Mouse (Mus musculus) liver, postnatal 0 days (tissue): ENCODE data around the gene Kcnrg. TPM values are rescaled to one million over a fixed set of nuclear protein-coding genes. Genes with fewer than 3 reads are reported as not detected.
A peak's percentile ranks its signal among the peaks of the same experiment; 100 is the strongest.

Experiments
- ATAC-seq: fragments of 200-750 bp; cut with Nextera tagmentation; 2 replicates; pipeline ENCODE4 v1.8.0; 2017; ENCODE audit warnings: mild to moderate bottlenecking, moderate library complexity
- DNase-seq: peaks from one replicate; pipeline ENCODE4 v3.0.0-alpha.2; 2016
- H3K27ac ChIP-seq: fragments of 300-500 bp; sonication (generic); 2 replicates; pipeline ENCODE4 v1.5.1; 2014; ENCODE audit warnings: antibody characterized with exemption, moderate library complexity, mild to moderate bottlenecking, low read depth
- H3K27me3 ChIP-seq: fragments of 300-500 bp; sonication (generic); 2 replicates; pipeline ENCODE4 v1.6.1; 2014; ENCODE audit warnings: low read length, control low read depth, mixed read lengths; ENCODE audit not compliant: insufficient read depth
- H3K36me3 ChIP-seq: fragments of 300-500 bp; sonication (generic); replicated peaks from 2 replicates; pipeline ENCODE4 v1.6.1; 2014; ENCODE audit warnings: mild to moderate bottlenecking, control low read depth, low read length, moderate library complexity, mixed read lengths; ENCODE audit not compliant: insufficient read depth
- H3K4me1 ChIP-seq: fragments of 300-500 bp; sonication (generic); 2 replicates; pipeline ENCODE4 v1.6.1; 2014; ENCODE audit warnings: antibody characterized with exemption, mild to moderate bottlenecking, control low read depth; ENCODE audit not compliant: insufficient read depth
- H3K4me2 ChIP-seq: fragments of 300-500 bp; sonication (generic); 2 replicates; pipeline ENCODE4 v1.6.1; 2014; ENCODE audit warnings: low read depth, mild to moderate bottlenecking, low read length, moderate library complexity, mixed read lengths
- H3K4me3 ChIP-seq: fragments of 300-500 bp; sonication (generic); 2 replicates; pipeline ENCODE4 v1.5.1; 2014; ENCODE audit warnings: low read depth, low read length
- H3K9ac ChIP-seq: fragments of 300-500 bp; sonication (generic); replicated peaks from 2 replicates; pipeline ENCODE4 v1.6.1; 2014; ENCODE audit warnings: mild to moderate bottlenecking, moderate library complexity
- H3K9me3 ChIP-seq: fragments of 300-500 bp; sonication (generic); 2 replicates; pipeline ENCODE4 v1.6.1; 2016; ENCODE audit warnings: mild to moderate bottlenecking, control low read depth, low read length, mixed read lengths
- CTCF ChIP-seq: sonication (generic); IDR thresholded peaks from 2 replicates; pipeline ENCODE4 v1.5.1; 2016; ENCODE audit warnings: antibody characterized with exemption, low read depth
- EP300 ChIP-seq: IDR thresholded peaks from 2 replicates; pipeline ENCODE4 v1.6.1; 2016; ENCODE audit warnings: antibody characterized with exemption, low read depth, mild to moderate bottlenecking
- WGBS: fragments of 180-500 bp; shearing (Covaris S2); extraction: QIAGEN DNeasy Blood & Tissue Kit; methylation state at CpG from one replicate; pipeline ENCODE4 v1.1.7; 2014; ENCODE audit not compliant: insufficient replicate concordance; 5-methylcytosine and 5-hydroxymethylcytosine counted together
- polyA plus RNA-seq: library from polyadenylated mRNA; unstranded; fragments of >200 nt; fragmentation: Nextera tagmentation; extraction: Ambion mirVana; gene quantifications from 2 replicates; pipeline ENCODE4 v1.2.1, GENCODE M21; 2015

Gene Kcnrg
- polyA plus RNA-seq, 1 experiment from 2014 or later: 0.08 TPM

- H3K27ac ChIP-seq: no peak overlapping the region
- no peaks in the 10 kb centered on the region for H3K27me3 ChIP-seq
- no peaks in the 10 kb centered on the region for H3K36me3 ChIP-seq
- no peak for DNase-seq
- H3K9ac ChIP-seq: no peak overlapping the region
- no peaks in the 10 kb centered on the region for H3K9me3 ChIP-seq
- no peaks in the 10 kb centered on the region for H3K4me1 ChIP-seq
- 86% methylated on average over 2 of the region's 2 CpGs for WGBS
- no peak for TF ChIP-seq EP300
- TF ChIP-seq CTCF: no peak
- H3K4me3 ChIP-seq: no peak overlapping the region
- ATAC-seq: no peak
- H3K4me2 ChIP-seq: no peak overlapping the region
Observed at GRCm38 (mm10) chr14:61613319-61613718, 6.1 kb downstream of the Kcnrg start.

GRCm38 (mm10) chr14:61620371-61620770 lies 13.1 kb downstream of the Kcnrg start:
- WGBS: 82% methylated on average over 2 of the region's 2 CpGs
- H3K4me2 ChIP-seq: no peak overlapping the region
- no peak for ATAC-seq

GRCm38 (mm10) chr14:61635969-61636368 lies 28.7 kb downstream of the Kcnrg start:
- peaks cover 41% of the 10 kb centered on the region for H3K36me3 ChIP-seq
- no peak overlapping the region for H3K27ac ChIP-seq
- H3K9ac ChIP-seq: no peak overlapping the region
- H3K27me3 ChIP-seq: no peaks in the 10 kb centered on the region
- ATAC-seq (no peak), DNase-seq (no peak)
- no peaks in the 10 kb centered on the region for H3K9me3 ChIP-seq
- no peak overlapping the region for H3K4me2 ChIP-seq
- TF ChIP-seq EP300 (no peak), CTCF (no peak)
- no peaks in the 10 kb centered on the region for H3K4me1 ChIP-seq
- H3K4me3 ChIP-seq: no peak overlapping the region

More at GRCm38 (mm10) chr14:61620371-61620770, 13.1 kb downstream of the Kcnrg start:
- no peaks in the 10 kb centered on the region for H3K9me3 ChIP-seq
- H3K36me3 ChIP-seq: peaks cover 13% of the 10 kb centered on the region
- TF ChIP-seq EP300 (no peak), CTCF (no peak)
- H3K9ac ChIP-seq: no peak overlapping the region
- H3K27me3 ChIP-seq: no peaks in the 10 kb centered on the region
- H3K4me1 ChIP-seq: no peaks in the 10 kb centered on the region
- no peak for DNase-seq
- no peak overlapping the region for H3K27ac ChIP-seq
- H3K4me3 ChIP-seq: no peak overlapping the region

GRCm38 (mm10) chr14:61642668-61643067 lies 35.4 kb downstream of the Kcnrg start:
- Histone ChIP-seq H3K9me3 (no peaks in the 10 kb centered on the region), H3K27me3 (no peaks in the 10 kb centered on the region), H3K4me3 (no peak overlapping the region), H3K4me1 (no peaks in the 10 kb centered on the region), H3K27ac (no peak overlapping the region), H3K36me3 (peaks cover 4% of the 10 kb centered on the region; the same call in 1 of the 2 replicates), H3K9ac (no peak overlapping the region), H3K4me2 (no peak overlapping the region)
- ATAC-seq: no peak
- 75% methylated on average over 1 of the region's 1 CpGs for WGBS
- no peak for DNase-seq
- TF ChIP-seq CTCF: no peak
- no peak for TF ChIP-seq EP300

- 28% methylated on average over 1 of the region's 1 CpGs for WGBS
- H3K27me3 ChIP-seq: no peaks in the 10 kb centered on the region
- H3K4me3 ChIP-seq: peak overlapping the region; percentile 36; the same call in 1 of the 2 replicates
- H3K9ac ChIP-seq: peak overlapping the region; percentile 46; the same call in 1 of the 2 replicates
- H3K4me2 ChIP-seq: peak overlapping the region; percentile 61
- H3K36me3 ChIP-seq: 0 out of 2 replicates have a peak, but pooled peaks cover 2% of the 10 kb centered on the region
- DNase-seq: no peak
- no peak for ATAC-seq
- no peaks in the 10 kb centered on the region for H3K9me3 ChIP-seq
- no peak for TF ChIP-seq CTCF
- no peak for TF ChIP-seq EP300
- peaks cover 6% of the 10 kb centered on the region; the same call in 1 of the 2 replicates for H3K4me1 ChIP-seq
- H3K27ac ChIP-seq: no peak overlapping the region
Observed at GRCm38 (mm10) chr14:61645547-61645946, 38.3 kb downstream of the Kcnrg start.

GRCm38 (mm10) chr14:61647182-61647880 lies 40.1 kb downstream of the Kcnrg start:
- ATAC-seq: no peak; the same call in 1 of the 2 replicates
- peak overlapping the region; percentile 96 for H3K27ac ChIP-seq
- peak overlapping the region; percentile 93 for H3K4me2 ChIP-seq
- WGBS: 1% methylated on average over 24 of the region's 24 CpGs
- TF ChIP-seq EP300: no peak
- no peak for TF ChIP-seq CTCF
- peaks cover 9% of the 10 kb centered on the region for H3K4me1 ChIP-seq
- no peaks in the 10 kb centered on the region for H3K27me3 ChIP-seq
- peak; percentile 61 for DNase-seq
- peak overlapping the region; percentile 99 for H3K9ac ChIP-seq
- H3K36me3 ChIP-seq: 0 out of 2 replicates have a peak, but pooled peaks cover 2% of the 10 kb centered on the region
- peak overlapping the region; percentile 98 for H3K4me3 ChIP-seq
- H3K9me3 ChIP-seq: no peaks in the 10 kb centered on the region
